Mouse (Mus musculus) colon, adult 2 months (tissue): ENCODE measurements around the gene Rsl1d1. TPM values are rescaled to one million over a fixed set of nuclear protein-coding genes. Genes with fewer than 3 reads are reported as not detected.

Experiments used
- polyA plus RNA-seq: library from polyadenylated mRNA; depleted of rRNA; stranded (reverse); fragments of >200 nt; gene quantifications from 2 replicates; pipeline ENCODE4 v1.2.3, GENCODE M21; 2012; rRNA removed

Gene Rsl1d1
- 2.0 and 3.2 TPM in 2 replicates for polyA plus RNA-seq

DNA sequence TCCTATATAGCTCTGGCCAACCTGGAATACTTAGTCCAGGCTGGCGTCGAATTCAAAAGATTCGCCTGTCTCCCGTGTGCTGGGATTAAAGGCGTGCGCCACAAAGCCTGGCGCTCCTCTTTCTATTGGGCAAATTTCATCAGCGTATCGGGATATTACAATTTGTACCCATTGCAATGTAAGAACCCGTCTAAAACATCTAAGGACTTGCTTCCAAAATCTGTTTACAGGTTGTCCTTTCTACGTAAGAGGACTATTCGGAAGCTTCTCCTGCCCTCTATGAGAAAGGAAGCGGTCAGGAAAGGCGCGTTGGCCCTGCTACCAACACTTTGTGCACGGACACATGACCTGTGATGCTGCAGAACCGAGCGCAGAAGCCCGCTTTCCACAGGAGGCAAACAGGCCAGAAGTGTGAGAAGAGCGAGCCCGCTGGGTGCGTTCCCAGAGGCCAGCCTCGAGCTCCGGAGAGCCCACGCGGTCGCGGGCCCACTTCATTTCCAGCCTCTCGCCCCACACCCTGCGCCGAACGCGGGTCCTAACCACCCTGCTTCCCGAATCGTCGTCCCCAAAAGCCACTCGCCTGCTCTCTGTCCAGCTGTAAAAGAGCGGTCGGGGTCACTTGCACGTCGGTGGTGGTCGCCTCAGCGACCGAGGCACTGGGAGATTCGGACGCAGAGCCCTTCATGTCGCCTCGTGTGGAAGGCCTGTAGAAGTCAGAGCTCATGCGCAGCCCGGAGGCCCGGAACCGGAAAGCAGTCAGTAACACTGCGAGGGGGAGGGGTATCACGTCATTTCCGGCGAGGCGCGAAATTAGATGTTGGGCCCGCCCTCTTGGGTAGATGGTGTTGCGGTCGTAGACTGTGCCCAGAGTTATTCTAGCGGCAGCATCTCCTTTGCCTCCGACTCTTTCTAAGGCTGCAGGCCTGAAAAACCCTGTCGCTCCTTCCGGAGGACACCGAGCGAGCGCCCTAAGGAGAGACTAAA lies at the start of gene Rsl1d1:
Gene Rsl1d1 (minus strand): TSS at position 761 of the 984 bp plus-strand sequence.

GRCm38 (mm10) chr16:11176208-11176883 lies 26.8 kb downstream of the Rsl1d1 start, which contains the start of gene Zc3h7a:
Gene Zc3h7a (minus strand): TSS chr16:11176393.

Other genes with a start within 250 kb of the Rsl1d1 start
- gene Snn, start 142.4 kb downstream of the Rsl1d1 start, polyA plus RNA-seq: 6.1 and 6.3 TPM in 2 replicates
- gene Litaf, start 137.2 kb downstream of the Rsl1d1 start, polyA plus RNA-seq: 508 and 580 TPM in 2 replicates
- gene Txndc11, start 68.7 kb downstream of the Rsl1d1 start, polyA plus RNA-seq: 42.7 and 45.9 TPM in 2 replicates
- gene Zc3h7a, start 26.9 kb downstream of the Rsl1d1 start, polyA plus RNA-seq: 34.4 and 36.0 TPM in 2 replicates
- gene Gspt1, start 51.0 kb upstream of the Rsl1d1 start, polyA plus RNA-seq: 31.9 and 33.6 TPM in 2 replicates
- 3.9 and 4.4 TPM in 2 replicates for gene Tnfrsf17, start 110.5 kb upstream of the Rsl1d1 start, polyA plus RNA-seq
- gene Snx29, start 119.6 kb upstream of the Rsl1d1 start, polyA plus RNA-seq: 2.7 and 3.8 TPM in 2 replicates